Mouse (Mus musculus): ENCODE measurements around the gene Lck. TPM values are rescaled to one million over a fixed set of nuclear protein-coding genes. Genes with fewer than 3 reads are reported as not detected.

Gene Lck
- polyA plus RNA-seq, 1 experiment from 2014 or later, result 7.1 TPM

GRCm38 (mm10) chr4:129614093-129614492, 40.7 kb upstream of the Lck start, which contains the start of gene Dcdc2b:
Dcdc2b (minus strand) TSS chr4:129614257.
- no peaks in the 10 kb centered on the region for H3K9me3 ChIP-seq
- H3K36me3 ChIP-seq, result peaks cover 38% of the 10 kb centered on the region
- no peaks in the 10 kb centered on the region for H3K27me3 ChIP-seq
- peaks cover 18% of the 10 kb centered on the region for H3K4me1 ChIP-seq (replicated peaks)
- H3K27ac ChIP-seq, result no peak within 1 kb of the TSS
- ATAC-seq, result no peak
- WGBS, result 79% methylated on average over 6 of the region's 6 CpGs
- no peak within 1 kb of the TSS for H3K4me3 ChIP-seq (replicated peaks)
- no peak within 1 kb of the TSS for H3K4me2 ChIP-seq (replicated peaks)
- 0 out of 2 replicates have a peak within 1 kb of the TSS, but pooled peaks have one; percentile 14 for H3K9ac ChIP-seq (replicated peaks)

GRCm38 (mm10) chr4:129610472-129610871, 37.0 kb upstream of the Lck start:
- Histone ChIP-seq H3K27me3 (no peaks in the 10 kb centered on the region), H3K9ac (replicated peaks) (no peak overlapping the region), H3K36me3 (peaks cover 48% of the 10 kb centered on the region), H3K27ac (no peak overlapping the region), H3K4me3 (replicated peaks) (no peak overlapping the region), H3K9me3 (no peaks in the 10 kb centered on the region), H3K4me1 (replicated peaks) (no peaks in the 10 kb centered on the region), H3K4me2 (replicated peaks) (no peak overlapping the region)
- WGBS, result 76% methylated on average over 4 of the region's 4 CpGs
- ATAC-seq, result 0 out of 2 replicates have a peak, but pooled peaks have one; percentile 26

DNA sequence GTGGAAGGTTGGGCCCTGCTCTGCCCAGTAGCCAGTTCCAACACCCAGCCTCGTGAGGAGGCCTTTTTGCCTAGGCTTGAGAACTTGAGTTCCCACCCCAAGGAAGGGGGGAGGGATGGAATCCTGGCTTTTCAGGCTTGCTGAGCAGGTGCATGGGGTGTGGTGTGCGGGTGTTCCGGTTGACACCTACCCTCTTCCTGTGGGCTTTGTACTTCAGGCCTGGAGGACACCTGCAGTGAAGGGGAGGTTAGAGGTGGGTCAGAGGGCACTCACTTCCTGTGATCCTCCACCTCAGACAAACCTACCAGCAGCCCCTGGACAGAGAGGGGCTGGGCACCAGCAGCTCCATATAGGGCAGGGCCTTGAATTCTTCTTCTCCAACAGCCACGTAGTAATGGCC, 36.6 kb upstream of the Lck start:
- Histone ChIP-seq H3K4me1 (replicated peaks) (no peaks in the 10 kb centered on the region), H3K36me3 (peaks cover 51% of the 10 kb centered on the region), H3K4me3 (replicated peaks) (no peak overlapping the region), H3K27me3 (no peaks in the 10 kb centered on the region), H3K9ac (replicated peaks) (no peak overlapping the region), H3K9me3 (no peaks in the 10 kb centered on the region), H3K27ac (no peak overlapping the region), H3K4me2 (replicated peaks) (no peak overlapping the region)
- no peak for ATAC-seq
- 77% methylated on average over 4 of the region's 4 CpGs for WGBS

DNA sequence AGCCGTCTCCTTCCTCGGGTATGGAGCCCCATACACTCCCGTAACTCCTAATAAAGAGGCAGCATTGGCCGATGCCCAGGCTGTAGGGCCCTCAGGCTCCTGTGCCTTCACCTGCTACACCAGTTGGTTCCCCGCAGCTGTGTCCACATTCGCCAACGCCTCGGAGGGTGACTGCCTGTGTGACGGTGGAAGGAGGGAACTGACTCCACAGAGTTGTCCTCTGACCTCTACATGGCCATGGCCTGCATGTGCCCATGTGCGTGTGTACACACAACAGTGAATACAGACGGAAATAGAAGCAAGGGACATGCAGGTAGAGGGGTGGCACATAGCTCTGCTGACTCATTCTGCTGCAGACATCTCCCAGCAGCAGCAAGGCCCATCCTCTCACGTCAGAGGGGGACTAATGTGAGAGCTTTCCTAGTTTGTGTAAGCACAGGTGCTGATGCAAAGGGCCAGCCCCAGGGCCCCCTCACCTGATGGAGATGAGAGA, 35.7 kb upstream of the Lck start:
- 89% methylated on average over 12 of the region's 12 CpGs for WGBS
- Histone ChIP-seq H3K4me2 (replicated peaks) (no peak overlapping the region), H3K4me1 (replicated peaks) (no peaks in the 10 kb centered on the region), H3K9me3 (no peaks in the 10 kb centered on the region), H3K9ac (replicated peaks) (no peak overlapping the region), H3K27ac (no peak overlapping the region), H3K4me3 (replicated peaks) (no peak overlapping the region), H3K36me3 (peaks cover 58% of the 10 kb centered on the region), H3K27me3 (no peaks in the 10 kb centered on the region)
- peak; percentile 47 for ATAC-seq

DNA sequence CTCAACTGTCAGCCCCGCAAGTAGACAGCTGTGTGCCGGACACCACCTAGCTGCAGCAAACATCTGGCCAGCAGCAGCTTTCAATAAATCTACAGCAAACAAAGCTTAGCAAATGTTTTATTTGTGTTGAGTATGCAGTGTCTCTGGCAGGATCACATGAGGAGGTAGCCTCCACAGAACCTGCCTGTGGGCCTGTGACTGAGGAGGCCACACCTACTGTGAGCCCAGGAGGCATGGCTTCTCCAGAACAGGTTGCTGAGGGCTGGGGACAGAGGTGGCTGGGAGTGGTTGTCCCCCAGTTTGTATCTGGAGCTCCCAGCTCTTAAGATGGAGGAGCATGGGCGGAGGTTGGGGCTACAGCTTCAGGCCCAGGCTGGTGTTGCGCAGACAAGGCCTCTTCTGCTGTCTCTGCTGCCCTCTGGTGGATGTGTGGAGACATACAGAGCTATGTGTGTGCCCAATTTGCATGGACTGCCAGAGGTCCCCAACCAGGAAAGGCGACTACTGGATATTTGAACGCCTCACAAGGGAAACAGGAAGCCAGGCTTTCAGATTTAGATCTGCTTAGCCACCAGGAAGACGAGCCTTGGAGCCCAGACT, 35.1 kb upstream of the Lck start:
- peaks cover 58% of the 10 kb centered on the region for H3K36me3 ChIP-seq
- WGBS, result 36% methylated on average over 7 of the region's 7 CpGs

GRCm38 (mm10) chr4:129600233-129601158, 27.1 kb upstream of the Lck start, which contains the start of the genes Eif3i and Tmem234:
Eif3i (minus strand) TSS chr4:129600648.
Tmem234 (plus strand) TSS chr4:129600668.
- WGBS, result under 1% methylated on average over 72 of the region's 74 CpGs

More for the DNA sequence above, 35.1 kb upstream of the Lck start:
- Histone ChIP-seq H3K4me1 (replicated peaks) (no peaks in the 10 kb centered on the region), H3K27me3 (no peaks in the 10 kb centered on the region), H3K9ac (replicated peaks) (peak overlapping the region; percentile 42), H3K4me3 (replicated peaks) (no peak overlapping the region), H3K27ac (peak overlapping the region; percentile 44; the same call in 1 of the 2 replicates), H3K4me2 (replicated peaks) (no peak overlapping the region), H3K9me3 (no peaks in the 10 kb centered on the region)
- peak; percentile 87 for ATAC-seq

GRCm38 (mm10) chr4:129588865-129589264, 15.4 kb upstream of the Lck start:
- Histone ChIP-seq H3K36me3 (peaks cover 39% of the 10 kb centered on the region), H3K4me3 (replicated peaks) (no peak overlapping the region), H3K4me2 (replicated peaks) (no peak overlapping the region), H3K27me3 (0 out of 2 replicates have a peak, but pooled peaks cover 2% of the 10 kb centered on the region), H3K27ac (no peak overlapping the region), H3K9ac (replicated peaks) (no peak overlapping the region), H3K9me3 (no peaks in the 10 kb centered on the region), H3K4me1 (replicated peaks) (peaks cover 9% of the 10 kb centered on the region; the same call in 1 of the 2 replicates)
- 81% methylated on average over 4 of the region's 4 CpGs for WGBS
- ATAC-seq, result no peak

More at GRCm38 (mm10) chr4:129600233-129601158, 27.1 kb upstream of the Lck start, which contains the start of the genes Eif3i and Tmem234:
- H3K4me2 ChIP-seq (replicated peaks), result peak within 1 kb of the TSS; percentile 86
- H3K4me1 ChIP-seq (replicated peaks), result peaks cover 33% of the 10 kb centered on the region
- peak within 1 kb of the TSS; percentile 99 for H3K4me3 ChIP-seq (replicated peaks)
- H3K27me3 ChIP-seq, result no peaks in the 10 kb centered on the region
- H3K9ac ChIP-seq (replicated peaks), result peak within 1 kb of the TSS; percentile 96
- H3K9me3 ChIP-seq, result no peaks in the 10 kb centered on the region
- peak within 1 kb of the TSS; percentile 64 for H3K27ac ChIP-seq
- H3K36me3 ChIP-seq, result peaks cover 56% of the 10 kb centered on the region
- ATAC-seq, result peak; percentile 91

DNA sequence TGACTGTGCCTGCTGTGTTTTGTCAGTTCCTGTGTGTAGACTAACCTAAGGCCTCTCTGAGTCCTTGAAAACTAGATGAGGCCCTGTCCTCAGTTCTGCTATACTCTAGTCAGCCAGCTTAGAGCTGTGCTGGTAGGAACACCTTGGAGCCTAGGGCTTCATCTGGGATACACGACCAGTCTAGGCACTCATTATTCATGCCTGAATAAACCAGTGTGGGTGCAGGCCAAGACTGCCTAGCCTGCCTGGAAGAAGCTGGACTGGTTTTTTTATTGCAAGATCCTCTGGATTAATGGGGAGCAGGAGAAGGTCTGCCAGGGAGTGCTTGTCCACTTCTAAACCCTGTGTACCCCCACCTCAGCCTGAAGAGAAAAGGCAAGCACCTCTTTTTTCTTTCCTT, 13.5 kb upstream of the Lck start:
- H3K27ac ChIP-seq, result no peak overlapping the region
- no peak for ATAC-seq
- 42% methylated on average over 1 of the region's 1 CpGs for WGBS
- H3K4me1 ChIP-seq (replicated peaks), result peaks cover 9% of the 10 kb centered on the region; the same call in 1 of the 2 replicates
- H3K27me3 ChIP-seq, result 0 out of 2 replicates have a peak, but pooled peaks cover 2% of the 10 kb centered on the region
- no peak overlapping the region for H3K4me3 ChIP-seq (replicated peaks)
- H3K9ac ChIP-seq (replicated peaks), result no peak overlapping the region
- H3K4me2 ChIP-seq (replicated peaks), result no peak overlapping the region
- H3K9me3 ChIP-seq, result no peaks in the 10 kb centered on the region
- peaks cover 19% of the 10 kb centered on the region for H3K36me3 ChIP-seq

GRCm38 (mm10) chr4:129585773-129586172, 12.3 kb upstream of the Lck start:
- 85% methylated on average over 9 of the region's 9 CpGs for WGBS
- Histone ChIP-seq H3K36me3 (peaks cover 8% of the 10 kb centered on the region), H3K27ac (no peak overlapping the region), H3K4me3 (replicated peaks) (no peak overlapping the region), H3K27me3 (0 out of 2 replicates have a peak, but pooled peaks cover 2% of the 10 kb centered on the region), H3K9ac (replicated peaks) (no peak overlapping the region), H3K4me1 (replicated peaks) (peaks cover 9% of the 10 kb centered on the region; the same call in 1 of the 2 replicates), H3K4me2 (replicated peaks) (no peak overlapping the region; the same call in 1 of the 2 replicates), H3K9me3 (no peaks in the 10 kb centered on the region)
- ATAC-seq, result no peak

DNA sequence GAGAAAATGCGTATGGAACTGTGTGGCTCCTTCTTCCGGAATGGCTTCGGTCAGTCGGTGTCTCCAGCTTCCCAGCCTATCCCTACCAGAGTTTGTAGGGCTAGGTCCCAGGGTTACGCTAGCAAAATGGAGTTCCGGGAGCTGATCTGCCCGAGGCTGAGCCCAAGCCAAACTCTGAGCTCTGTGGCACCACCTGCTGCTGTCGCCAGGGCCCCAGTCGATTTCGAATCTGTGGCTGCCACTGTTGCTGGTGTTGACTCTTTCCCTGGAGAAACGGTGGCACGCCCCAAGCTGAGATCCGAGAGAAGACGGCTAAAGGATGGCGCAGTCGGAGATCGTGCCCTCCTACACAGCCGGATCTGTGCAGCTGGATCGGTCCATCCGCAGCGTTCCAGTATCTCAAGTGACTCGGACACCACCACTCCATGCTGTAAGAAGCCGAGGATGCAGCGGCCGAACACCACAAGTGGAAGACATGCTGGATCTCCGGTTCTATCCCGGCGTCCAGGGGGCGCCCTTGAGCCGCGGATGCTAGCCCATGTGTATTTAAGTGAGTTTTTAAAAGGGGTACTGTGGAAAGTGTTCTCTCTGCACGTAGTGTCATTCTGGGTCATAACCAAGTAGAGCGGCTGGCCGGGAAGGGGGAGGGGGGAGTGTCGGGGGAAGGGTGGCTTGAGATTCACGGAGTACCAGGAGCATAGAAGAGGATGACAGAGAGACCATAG, 11.6 kb upstream of the Lck start:
- H3K4me1 ChIP-seq (replicated peaks), result peaks cover 9% of the 10 kb centered on the region; the same call in 1 of the 2 replicates
- H3K4me3 ChIP-seq (replicated peaks), result peak overlapping the region; percentile 34
- no peak overlapping the region for H3K27ac ChIP-seq
- H3K36me3 ChIP-seq, result 0 out of 2 replicates have a peak, but pooled peaks cover under 1% of the 10 kb centered on the region
- H3K27me3 ChIP-seq, result 0 out of 2 replicates have a peak, but pooled peaks cover 2% of the 10 kb centered on the region
- peak; percentile 60; the same call in 1 of the 2 replicates for ATAC-seq
- H3K9me3 ChIP-seq, result no peaks in the 10 kb centered on the region
- peak overlapping the region; percentile 57 for H3K4me2 ChIP-seq (replicated peaks)
- WGBS, result 3% methylated on average over 36 of the region's 36 CpGs
- H3K9ac ChIP-seq (replicated peaks), result peak overlapping the region; percentile 50

GRCm38 (mm10) chr4:129584370-129584769, 10.9 kb upstream of the Lck start:
- Histone ChIP-seq H3K4me1 (replicated peaks) (peaks cover 9% of the 10 kb centered on the region; the same call in 1 of the 2 replicates), H3K4me2 (replicated peaks) (peak overlapping the region; percentile 57), H3K36me3 (no peaks in the 10 kb centered on the region), H3K9me3 (no peaks in the 10 kb centered on the region), H3K27me3 (0 out of 2 replicates have a peak, but pooled peaks cover 2% of the 10 kb centered on the region), H3K27ac (no peak overlapping the region), H3K9ac (replicated peaks) (no peak overlapping the region), H3K4me3 (replicated peaks) (no peak overlapping the region)
- 78% methylated on average over 1 of the region's 1 CpGs for WGBS
- ATAC-seq, result no peak

All from midbrain, embryonic 13.5 days (tissue).